Mouse (Mus musculus): Measurements from ENCODE around the gene Rps26.

DNA sequence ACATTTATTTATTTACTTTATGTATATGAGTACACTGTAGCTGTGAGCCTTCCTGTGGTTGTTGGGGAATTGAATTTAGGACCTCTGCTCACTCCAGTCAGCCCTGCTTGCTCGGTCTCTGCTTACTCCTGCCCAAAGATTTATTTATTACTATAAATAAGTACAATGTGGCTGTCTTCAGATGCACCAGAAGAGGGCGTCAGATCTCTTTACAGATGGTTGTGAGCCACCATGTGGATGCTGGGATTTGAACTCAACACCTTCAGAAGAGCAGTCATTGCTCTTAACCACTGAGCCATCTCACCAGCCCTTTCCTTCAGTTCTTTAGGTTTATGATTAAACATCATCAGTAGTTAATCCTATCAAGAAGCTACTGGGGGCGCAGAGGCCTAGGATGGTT is 11.6 kb downstream of the Rps26 start:
- no peak for TF ChIP-seq TAL1 (conservative IDR thresholded peaks at IDR 0.05; ENCODE audit: low read depth, low read length)
- no peak for TF ChIP-seq CTCF (IDR thresholded peaks at IDR 0.05; ENCODE audit: low read depth, low read length)
- no peak for TF ChIP-seq GATA1 (IDR thresholded peaks at IDR 0.05; ENCODE audit: borderline replicate concordance, low read length)
- TF ChIP-seq GATA2 (IDR thresholded peaks at IDR 0.05; ENCODE audit: borderline replicate concordance, low read depth, low read length) = no peak

Data from G1E (cell line).